Mouse (Mus musculus) testis, adult 2 months (tissue): ENCODE data around the gene Tas2r104. TPM values are rescaled to one million over a fixed set of nuclear protein-coding genes. Genes with fewer than 3 reads are reported as not detected.

Experiments
- H3K27ac ChIP-seq: fragments of 200-500 bp; 2 replicates; pipeline ENCODE4 v1.5.1; 2012; ENCODE audit warnings: low read depth, low read length; ENCODE audit not compliant: control insufficient read depth, insufficient read depth
- H3K27me3 ChIP-seq: fragments of 200-500 bp; 2 replicates; pipeline ENCODE4 v1.6.1; 2012; ENCODE audit warnings: mild to moderate bottlenecking, low read length, moderate library complexity; ENCODE audit not compliant: control insufficient read depth, insufficient read depth
- H3K36me3 ChIP-seq: fragments of 200-500 bp; 2 replicates; pipeline ENCODE4 v1.6.1; 2012; ENCODE audit warnings: mild to moderate bottlenecking, low read length; ENCODE audit not compliant: control insufficient read depth, insufficient read depth
- H3K4me1 ChIP-seq: fragments of 200-500 bp; 2 replicates; pipeline ENCODE4 v1.6.1; 2012; ENCODE audit warnings: low read length; ENCODE audit not compliant: control insufficient read depth, insufficient read depth
- H3K4me3 ChIP-seq: fragments of 200-500 bp; 2 replicates; pipeline ENCODE4 v1.5.1; 2012; ENCODE audit warnings: low read depth, mild to moderate bottlenecking, low read length, moderate library complexity, mixed read lengths; ENCODE audit not compliant: control insufficient read depth
- CTCF ChIP-seq: fragments of 200-500 bp; IDR thresholded peaks from 2 replicates; pipeline ENCODE4 v1.5.1; 2012; ENCODE audit warnings: low read depth, mild to moderate bottlenecking, inconsistent platforms, low read length, moderate library complexity; ENCODE audit not compliant: control insufficient read depth, insufficient read depth, insufficient replicate concordance
- POLR2A ChIP-seq: fragments of 200-500 bp; IDR thresholded peaks from 2 replicates; pipeline ENCODE4 v1.6.1; 2012; ENCODE audit warnings: low read depth, mild to moderate bottlenecking, inconsistent platforms, low read length, moderate library complexity; ENCODE audit not compliant: control insufficient read depth
- polyA plus RNA-seq: library from polyadenylated mRNA; depleted of rRNA; stranded (reverse); fragments of >200 nt; gene quantifications from 2 replicates; pipeline ENCODE4 v1.2.3, GENCODE M21; 2012; rRNA removed

The Tas2r104 gene
- not detected in 2 replicates for polyA plus RNA-seq

DNA sequence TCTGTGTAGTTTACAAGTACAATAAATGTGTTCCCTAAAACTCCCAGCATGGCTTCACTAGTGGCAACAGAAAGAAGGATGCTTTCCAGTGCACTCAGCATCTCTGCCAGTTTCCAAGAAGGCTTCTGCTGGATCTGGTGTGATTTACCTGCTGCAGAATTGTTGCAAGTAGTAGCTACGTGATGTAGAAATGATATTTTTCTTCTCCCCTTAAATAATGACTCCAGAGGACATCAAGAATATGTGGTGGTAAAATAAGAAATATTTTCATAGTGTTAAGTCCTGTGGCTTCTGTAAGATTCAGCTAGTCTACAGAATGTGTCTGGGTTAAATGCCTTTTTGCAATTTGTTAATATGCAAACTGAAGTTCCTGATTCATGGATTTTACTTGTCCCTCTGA lies at the start of gene Tas2r104:
TSS of gene Tas2r104 (minus strand) at position 101 of the 400 bp plus-strand sequence.
- no peaks in the 10 kb centered on the region for H3K4me1 ChIP-seq
- TF ChIP-seq CTCF (no peak), POLR2A (no peak)

GRCm38 (mm10) chr6:131712803-131713202 lies 27.3 kb upstream of the Tas2r104 start:
- no peaks in the 10 kb centered on the region for H3K27me3 ChIP-seq
- no peak overlapping the region for H3K4me3 ChIP-seq
- no peaks in the 10 kb centered on the region for H3K36me3 ChIP-seq
- H3K4me1 ChIP-seq = no peaks in the 10 kb centered on the region
- TF ChIP-seq POLR2A (no peak), CTCF (no peak)
- H3K27ac ChIP-seq = no peak overlapping the region

More for the DNA sequence above, at the start of gene Tas2r104:
- Histone ChIP-seq H3K36me3 (no peaks in the 10 kb centered on the region), H3K27ac (no peak within 1 kb of the TSS), H3K27me3 (no peaks in the 10 kb centered on the region), H3K4me3 (no peak within 1 kb of the TSS)

GRCm38 (mm10) chr6:131689963-131690362 lies 4.4 kb upstream of the Tas2r104 start, which contains the start of gene Tas2r114:
Gene Tas2r114 (minus strand): TSS chr6:131690063.
- Histone ChIP-seq H3K27me3 (no peaks in the 10 kb centered on the region), H3K4me1 (no peaks in the 10 kb centered on the region), H3K4me3 (no peak within 1 kb of the TSS), H3K36me3 (no peaks in the 10 kb centered on the region), H3K27ac (no peak within 1 kb of the TSS)
- no peak for TF ChIP-seq CTCF
- TF ChIP-seq POLR2A = no peak

DNA sequence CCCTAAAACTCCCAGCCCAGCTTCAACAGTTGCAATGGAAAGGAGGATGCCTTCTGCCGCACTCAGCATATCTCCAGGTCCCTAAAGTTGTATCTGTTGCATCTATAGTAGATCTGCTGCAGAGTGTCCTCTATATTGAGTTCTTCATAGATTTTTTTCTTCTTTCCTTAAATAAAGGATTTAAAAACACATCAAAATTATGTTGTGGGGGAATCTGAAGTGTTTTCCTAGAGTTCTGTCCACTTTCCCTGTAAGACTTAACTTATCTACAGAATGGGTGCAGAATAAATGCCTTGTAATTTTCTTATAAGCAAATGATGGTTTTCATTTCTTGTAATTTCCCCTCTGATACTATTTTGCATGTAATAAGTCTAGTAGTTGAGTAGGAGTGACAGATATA lies 1.9 kb upstream of the Tas2r104 start, which contains the start of gene Tas2r105:
TSS of gene Tas2r105 (minus strand) at position 101 of the 400 bp plus-strand sequence.
- TF ChIP-seq CTCF = no peak
- no peaks in the 10 kb centered on the region for H3K36me3 ChIP-seq
- H3K4me1 ChIP-seq = no peaks in the 10 kb centered on the region
- H3K27me3 ChIP-seq = no peaks in the 10 kb centered on the region
- H3K4me3 ChIP-seq = no peak within 1 kb of the TSS
- H3K27ac ChIP-seq = no peak within 1 kb of the TSS

DNA sequence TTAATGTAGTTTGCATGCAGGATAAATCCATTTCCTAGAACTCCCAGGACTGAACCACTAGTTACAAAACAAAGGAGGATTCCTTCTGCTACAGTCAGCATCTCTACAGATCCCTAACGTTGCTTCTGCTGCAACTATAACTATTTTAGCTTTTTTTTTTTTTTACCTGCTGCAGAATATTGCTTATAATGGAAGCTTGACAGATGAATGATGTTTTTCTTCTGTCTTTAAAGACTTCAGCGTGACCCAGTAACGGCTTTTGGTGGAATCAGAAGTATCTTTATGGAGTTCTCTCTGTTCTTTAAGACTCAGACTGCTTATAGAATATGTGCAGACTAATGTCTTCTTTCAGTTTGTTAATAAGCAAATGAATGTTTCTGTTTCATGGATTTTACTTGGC lies 6.8 kb downstream of the Tas2r104 start, which contains the start of gene Tas2r106:
TSS of gene Tas2r106 (minus strand) at position 101 of the 400 bp plus-strand sequence.
- Histone ChIP-seq H3K4me1 (no peaks in the 10 kb centered on the region), H3K27ac (no peak within 1 kb of the TSS), H3K27me3 (no peaks in the 10 kb centered on the region), H3K36me3 (no peaks in the 10 kb centered on the region), H3K4me3 (no peak within 1 kb of the TSS)
- TF ChIP-seq POLR2A (no peak), CTCF (no peak)

GRCm38 (mm10) chr6:131660049-131660448 lies 25.5 kb downstream of the Tas2r104 start, which contains the start of gene Tas2r107:
Gene Tas2r107 (minus strand): TSS chr6:131660149.
- Histone ChIP-seq H3K27me3 (no peaks in the 10 kb centered on the region), H3K36me3 (no peaks in the 10 kb centered on the region), H3K4me3 (no peak within 1 kb of the TSS), H3K27ac (no peak within 1 kb of the TSS), H3K4me1 (no peaks in the 10 kb centered on the region)
- TF ChIP-seq CTCF (no peak), POLR2A (no peak)

Other genes with a start within 250 kb of the Tas2r104 start
- gene 5430401F13Rik, start 199.3 kb downstream of the Tas2r104 start, polyA plus RNA-seq = not detected in 2 replicates
- not detected in 2 replicates for gene Gm6619, start 199.3 kb downstream of the Tas2r104 start, polyA plus RNA-seq
- not detected in 2 replicates for gene Tas2r130, start 54.8 kb downstream of the Tas2r104 start, polyA plus RNA-seq
- gene Tas2r107, start 25.6 kb downstream of the Tas2r104 start, polyA plus RNA-seq = not detected in 2 replicates
- not detected in 2 replicates for gene Tas2r106, start 6.9 kb downstream of the Tas2r104 start, polyA plus RNA-seq
- not detected in 2 replicates for gene Tas2r105, start 1.8 kb upstream of the Tas2r104 start, polyA plus RNA-seq
- not detected in 2 replicates for gene Tas2r114, start 4.3 kb upstream of the Tas2r104 start, polyA plus RNA-seq